Mouse (Mus musculus): Measurements from ENCODE around the gene Glt28d2. TPM values are rescaled to one million over a fixed set of nuclear protein-coding genes. Genes with fewer than 3 reads are reported as not detected.

Gene Glt28d2
- polyA plus RNA-seq, 1 experiment from 2014 or later = 2.0 TPM

GRCm38 (mm10) chr3:85885906-85886305 is 1.4 kb downstream of the Glt28d2 start:
- Histone ChIP-seq H3K4me3 (ENCODE audit: low read length) (no peak overlapping the region), H3K4me1 (replicated peaks; ENCODE audit: control insufficient read depth, insufficient read depth, low read length) (peaks cover 7% of the 10 kb centered on the region), H3K36me3 (ENCODE audit: control insufficient read depth, insufficient read depth, low read length) (no peaks in the 10 kb centered on the region), H3K4me2 (ENCODE audit: low read depth, low read length) (peak overlapping the region; percentile 82; the same call in 1 of the 2 replicates), H3K9me3 (ENCODE audit: control insufficient read depth, low read length) (no peaks in the 10 kb centered on the region), H3K9ac (ENCODE audit: low read length) (no peak overlapping the region), H3K27me3 (ENCODE audit: control insufficient read depth, insufficient read depth, low read depth, low read length) (peaks cover 2% of the 10 kb centered on the region; the same call in 1 of the 2 replicates), H3K27ac (ENCODE audit: low read length) (no peak overlapping the region)
- WGBS = 56% methylated on average over 1 of the region's 1 CpGs
- no peak for ATAC-seq (ENCODE audit: low read depth)

- 71% methylated on average over 2 of the region's 2 CpGs for WGBS
- Histone ChIP-seq H3K27ac (ENCODE audit: low read length) (no peak overlapping the region), H3K36me3 (ENCODE audit: control insufficient read depth, insufficient read depth, low read length) (no peaks in the 10 kb centered on the region)
These were observed 6.6 kb downstream of the Glt28d2 start for GRCm38 (mm10) chr3:85880687-85881086.

GRCm38 (mm10) chr3:85880068-85880467 is 7.2 kb downstream of the Glt28d2 start:
- Histone ChIP-seq H3K4me2 (ENCODE audit: low read depth, low read length) (no peak overlapping the region), H3K9ac (ENCODE audit: low read length) (no peak overlapping the region), H3K27ac (ENCODE audit: low read length) (no peak overlapping the region), H3K4me3 (ENCODE audit: low read length) (no peak overlapping the region), H3K4me1 (replicated peaks; ENCODE audit: control insufficient read depth, insufficient read depth, low read length) (no peaks in the 10 kb centered on the region; the same call in 1 of the 2 replicates), H3K27me3 (ENCODE audit: control insufficient read depth, insufficient read depth, low read depth, low read length) (no peaks in the 10 kb centered on the region), H3K9me3 (ENCODE audit: control insufficient read depth, low read length) (no peaks in the 10 kb centered on the region), H3K36me3 (ENCODE audit: control insufficient read depth, insufficient read depth, low read length) (no peaks in the 10 kb centered on the region)
- no peak for ATAC-seq (ENCODE audit: low read depth)
- WGBS = 83% methylated on average over 8 of the region's 8 CpGs

More at GRCm38 (mm10) chr3:85880687-85881086, 6.6 kb downstream of the Glt28d2 start:
- H3K9me3 ChIP-seq (ENCODE audit: control insufficient read depth, low read length) = no peaks in the 10 kb centered on the region
- no peaks in the 10 kb centered on the region for H3K27me3 ChIP-seq (ENCODE audit: control insufficient read depth, insufficient read depth, low read depth, low read length)
- no peaks in the 10 kb centered on the region; the same call in 1 of the 2 replicates for H3K4me1 ChIP-seq (replicated peaks; ENCODE audit: control insufficient read depth, insufficient read depth, low read length)
- ATAC-seq (ENCODE audit: low read depth) = peak; percentile 84
- H3K9ac ChIP-seq (ENCODE audit: low read length) = no peak overlapping the region
- no peak overlapping the region for H3K4me3 ChIP-seq (ENCODE audit: low read length)
- no peak overlapping the region for H3K4me2 ChIP-seq (ENCODE audit: low read depth, low read length)

- ATAC-seq (ENCODE audit: low read depth) = peak; percentile 43; the same call in 1 of the 2 replicates
- Histone ChIP-seq H3K9me3 (ENCODE audit: control insufficient read depth, low read length) (no peaks in the 10 kb centered on the region), H3K4me1 (replicated peaks; ENCODE audit: control insufficient read depth, insufficient read depth, low read length) (no peaks in the 10 kb centered on the region; the same call in 1 of the 2 replicates), H3K4me2 (ENCODE audit: low read depth, low read length) (no peak overlapping the region), H3K27ac (ENCODE audit: low read length) (peak overlapping the region; percentile 24; the same call in 1 of the 2 replicates), H3K27me3 (ENCODE audit: control insufficient read depth, insufficient read depth, low read depth, low read length) (no peaks in the 10 kb centered on the region), H3K9ac (ENCODE audit: low read length) (no peak overlapping the region), H3K4me3 (ENCODE audit: low read length) (no peak overlapping the region), H3K36me3 (ENCODE audit: control insufficient read depth, insufficient read depth, low read length) (no peaks in the 10 kb centered on the region)
- 42% methylated on average over 5 of the region's 5 CpGs for WGBS
These were observed 8.4 kb downstream of the Glt28d2 start for GRCm38 (mm10) chr3:85878911-85879310.

GRCm38 (mm10) chr3:85863996-85864395 is 23.3 kb downstream of the Glt28d2 start:
- Histone ChIP-seq H3K27me3 (ENCODE audit: control insufficient read depth, insufficient read depth, low read depth, low read length) (no peaks in the 10 kb centered on the region), H3K27ac (ENCODE audit: low read length) (no peak overlapping the region), H3K4me2 (ENCODE audit: low read depth, low read length) (no peak overlapping the region), H3K4me1 (replicated peaks; ENCODE audit: control insufficient read depth, insufficient read depth, low read length) (no peaks in the 10 kb centered on the region; the same call in 1 of the 2 replicates), H3K4me3 (ENCODE audit: low read length) (no peak overlapping the region), H3K9ac (ENCODE audit: low read length) (no peak overlapping the region), H3K36me3 (ENCODE audit: control insufficient read depth, insufficient read depth, low read length) (no peaks in the 10 kb centered on the region), H3K9me3 (ENCODE audit: control insufficient read depth, low read length) (peaks cover 2% of the 10 kb centered on the region)
- 20% methylated on average over 3 of the region's 3 CpGs for WGBS
- no peak for ATAC-seq (ENCODE audit: low read depth)

- Histone ChIP-seq H3K36me3 (ENCODE audit: control insufficient read depth, insufficient read depth, low read length) (no peaks in the 10 kb centered on the region), H3K4me3 (ENCODE audit: low read length) (no peak overlapping the region), H3K27ac (ENCODE audit: low read length) (no peak overlapping the region), H3K27me3 (ENCODE audit: control insufficient read depth, insufficient read depth, low read depth, low read length) (no peaks in the 10 kb centered on the region), H3K9ac (ENCODE audit: low read length) (no peak overlapping the region), H3K4me1 (replicated peaks; ENCODE audit: control insufficient read depth, insufficient read depth, low read length) (peaks cover 9% of the 10 kb centered on the region), H3K9me3 (ENCODE audit: control insufficient read depth, low read length) (no peaks in the 10 kb centered on the region), H3K4me2 (ENCODE audit: low read depth, low read length) (no peak overlapping the region)
- 72% methylated on average over 2 of the region's 2 CpGs for WGBS
- no peak for ATAC-seq (ENCODE audit: low read depth)
These were observed 24.4 kb downstream of the Glt28d2 start for GRCm38 (mm10) chr3:85862886-85863285.

GRCm38 (mm10) chr3:85860996-85861395 is 26.3 kb downstream of the Glt28d2 start:
- WGBS = 78% methylated on average over 5 of the region's 5 CpGs
- Histone ChIP-seq H3K9ac (ENCODE audit: low read length) (no peak overlapping the region), H3K4me2 (ENCODE audit: low read depth, low read length) (no peak overlapping the region), H3K9me3 (ENCODE audit: control insufficient read depth, low read length) (no peaks in the 10 kb centered on the region), H3K27me3 (ENCODE audit: control insufficient read depth, insufficient read depth, low read depth, low read length) (no peaks in the 10 kb centered on the region), H3K4me1 (replicated peaks; ENCODE audit: control insufficient read depth, insufficient read depth, low read length) (peaks cover 13% of the 10 kb centered on the region), H3K36me3 (ENCODE audit: control insufficient read depth, insufficient read depth, low read length) (no peaks in the 10 kb centered on the region), H3K4me3 (ENCODE audit: low read length) (no peak overlapping the region), H3K27ac (ENCODE audit: low read length) (no peak overlapping the region)
- ATAC-seq (ENCODE audit: low read depth) = no peak

GRCm38 (mm10) chr3:85859311-85859710 is 28.0 kb downstream of the Glt28d2 start:
- WGBS = 69% methylated on average over 6 of the region's 6 CpGs

GRCm38 (mm10) chr3:85858140-85859135 is 28.9 kb downstream of the Glt28d2 start:
- H3K27me3 ChIP-seq (ENCODE audit: control insufficient read depth, insufficient read depth, low read depth, low read length) = no peaks in the 10 kb centered on the region
- 51% methylated on average over 11 of the region's 11 CpGs for WGBS
- peaks cover 13% of the 10 kb centered on the region for H3K4me1 ChIP-seq (replicated peaks; ENCODE audit: control insufficient read depth, insufficient read depth, low read length)
- no peak overlapping the region for H3K9ac ChIP-seq (ENCODE audit: low read length)
- H3K27ac ChIP-seq (ENCODE audit: low read length) = peak overlapping the region; percentile 86
- H3K4me2 ChIP-seq (ENCODE audit: low read depth, low read length) = no peak overlapping the region
- H3K36me3 ChIP-seq (ENCODE audit: control insufficient read depth, insufficient read depth, low read length) = no peaks in the 10 kb centered on the region
- no peak overlapping the region for H3K4me3 ChIP-seq (ENCODE audit: low read length)
- peak; percentile 79 for ATAC-seq (ENCODE audit: low read depth)
- no peaks in the 10 kb centered on the region for H3K9me3 ChIP-seq (ENCODE audit: control insufficient read depth, low read length)

More at GRCm38 (mm10) chr3:85859311-85859710, 28.0 kb downstream of the Glt28d2 start:
- Histone ChIP-seq H3K4me2 (ENCODE audit: low read depth, low read length) (no peak overlapping the region), H3K9ac (ENCODE audit: low read length) (no peak overlapping the region), H3K36me3 (ENCODE audit: control insufficient read depth, insufficient read depth, low read length) (no peaks in the 10 kb centered on the region), H3K27me3 (ENCODE audit: control insufficient read depth, insufficient read depth, low read depth, low read length) (no peaks in the 10 kb centered on the region), H3K4me1 (replicated peaks; ENCODE audit: control insufficient read depth, insufficient read depth, low read length) (peaks cover 13% of the 10 kb centered on the region), H3K27ac (ENCODE audit: low read length) (no peak overlapping the region), H3K9me3 (ENCODE audit: control insufficient read depth, low read length) (no peaks in the 10 kb centered on the region), H3K4me3 (ENCODE audit: low read length) (no peak overlapping the region)
- ATAC-seq (ENCODE audit: low read depth) = no peak
